Mouse (Mus musculus) forebrain, embryonic 13.5 days (tissue): ENCODE data around the gene Pex5l. TPM values are rescaled to one million over a fixed set of nuclear protein-coding genes. Genes with fewer than 3 reads are reported as not detected.

Experiments
- ATAC-seq: fragments of 200-750 bp; cut with Nextera tagmentation; 2 replicates; pipeline ENCODE4 v1.8.0; 2017
- H3K27ac ChIP-seq: fragments of 300-500 bp; sonication (generic); 2 replicates; pipeline ENCODE4 v1.5.1; 2015; ENCODE audit warnings: inconsistent platforms, mild to moderate bottlenecking, moderate library complexity
- H3K27me3 ChIP-seq: fragments of 300-500 bp; sonication (generic); 2 replicates; pipeline ENCODE4 v1.6.1; 2015; ENCODE audit warnings: mild to moderate bottlenecking, inconsistent platforms
- H3K36me3 ChIP-seq: fragments of 300-500 bp; sonication (generic); 2 replicates; pipeline ENCODE4 v1.6.1; 2015; ENCODE audit warnings: mild to moderate bottlenecking, inconsistent platforms; ENCODE audit not compliant: poor library complexity, severe bottlenecking
- H3K4me1 ChIP-seq: fragments of 300-500 bp; sonication (generic); 2 replicates; pipeline ENCODE4 v1.6.1; 2015; ENCODE audit warnings: inconsistent platforms
- H3K4me2 ChIP-seq: fragments of 300-500 bp; sonication (generic); 2 replicates; pipeline ENCODE4 v1.6.1; 2015; ENCODE audit warnings: inconsistent platforms, mild to moderate bottlenecking, moderate library complexity
- H3K4me3 ChIP-seq: fragments of 300-500 bp; sonication (generic); 2 replicates; pipeline ENCODE4 v1.5.1; 2015; ENCODE audit warnings: mild to moderate bottlenecking, inconsistent platforms
- H3K9ac ChIP-seq: fragments of 300-500 bp; sonication (generic); 2 replicates; pipeline ENCODE4 v1.6.1; 2015; ENCODE audit warnings: mild to moderate bottlenecking, inconsistent platforms
- H3K9me3 ChIP-seq: fragments of 300-500 bp; sonication (generic); replicated peaks from 2 replicates; pipeline ENCODE4 v1.6.1; 2016; ENCODE audit warnings: inconsistent platforms
- WGBS: fragments of 180-500 bp; shearing (Covaris S2); methylation state at CpG from one replicate; pipeline ENCODE4 v1.1.7; 2015; 5-methylcytosine and 5-hydroxymethylcytosine counted together
- polyA plus RNA-seq: library from polyadenylated mRNA; unstranded; fragments of >200 nt; fragmentation: Nextera tagmentation; extraction: Ambion mirVana; gene quantifications from 2 replicates; pipeline ENCODE4 v1.2.1, GENCODE M21; 2015

Gene Pex5l
- polyA plus RNA-seq, 1 experiment from 2014 or later = 0.99 TPM

DNA sequence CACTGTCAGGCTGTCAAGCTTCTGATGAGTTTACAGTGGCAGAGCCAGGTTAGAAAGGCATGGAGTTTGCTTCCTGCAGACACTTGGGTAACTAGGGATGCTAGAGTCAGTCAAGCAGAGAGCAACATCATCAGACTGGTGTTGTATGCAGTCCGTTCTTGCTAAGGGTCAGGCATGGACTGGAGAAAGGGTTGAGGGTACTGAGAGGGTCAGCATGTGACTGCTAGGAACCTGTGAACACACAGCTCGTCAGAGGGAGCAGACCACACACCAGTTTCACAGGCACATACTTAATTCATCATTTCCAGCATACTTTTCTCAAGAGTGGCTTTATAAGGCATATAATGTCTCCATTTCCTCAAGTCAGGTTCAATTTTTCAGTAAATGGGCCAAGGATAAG, 53.6 kb downstream of the Pex5l start:
- Histone ChIP-seq H3K27ac (no peak overlapping the region), H3K4me3 (peak overlapping the region; percentile 22), H3K27me3 (no peaks in the 10 kb centered on the region), H3K36me3 (no peaks in the 10 kb centered on the region), H3K9ac (no peak overlapping the region), H3K4me1 (peaks cover 14% of the 10 kb centered on the region), H3K4me2 (peak overlapping the region; percentile 59), H3K9me3 (no peaks in the 10 kb centered on the region)
- 31% methylated on average over 2 of the region's 2 CpGs for WGBS
- peak; percentile 61; the same call in 1 of the 2 replicates for ATAC-seq

DNA sequence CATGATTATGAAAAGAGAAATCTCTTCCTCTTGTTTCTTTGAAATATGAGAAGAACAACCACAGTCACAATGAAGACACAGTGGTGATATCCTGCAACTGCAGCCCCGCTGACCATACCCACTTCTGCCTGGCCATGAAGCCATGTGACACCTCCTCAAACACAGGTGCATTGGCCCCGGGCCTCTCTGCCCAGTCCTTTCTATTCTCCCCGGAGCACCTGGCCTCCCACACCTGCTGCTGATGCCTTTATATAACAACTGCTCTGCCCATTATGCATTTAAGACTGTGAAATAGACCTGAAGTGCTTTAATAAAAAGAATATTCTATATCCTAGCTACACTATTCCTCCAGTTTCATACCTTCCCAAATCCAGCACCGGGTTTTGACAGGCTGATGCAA, 54.8 kb downstream of the Pex5l start:
- H3K9me3 ChIP-seq = no peaks in the 10 kb centered on the region
- H3K4me3 ChIP-seq = no peak overlapping the region
- H3K4me1 ChIP-seq = peaks cover 14% of the 10 kb centered on the region
- H3K9ac ChIP-seq = no peak overlapping the region
- no peaks in the 10 kb centered on the region for H3K27me3 ChIP-seq
- no peak for ATAC-seq
- 87% methylated on average over 4 of the region's 4 CpGs for whole genome bisulfite sequencing
- H3K27ac ChIP-seq = no peak overlapping the region
- H3K36me3 ChIP-seq = no peaks in the 10 kb centered on the region
- H3K4me2 ChIP-seq = no peak overlapping the region

DNA sequence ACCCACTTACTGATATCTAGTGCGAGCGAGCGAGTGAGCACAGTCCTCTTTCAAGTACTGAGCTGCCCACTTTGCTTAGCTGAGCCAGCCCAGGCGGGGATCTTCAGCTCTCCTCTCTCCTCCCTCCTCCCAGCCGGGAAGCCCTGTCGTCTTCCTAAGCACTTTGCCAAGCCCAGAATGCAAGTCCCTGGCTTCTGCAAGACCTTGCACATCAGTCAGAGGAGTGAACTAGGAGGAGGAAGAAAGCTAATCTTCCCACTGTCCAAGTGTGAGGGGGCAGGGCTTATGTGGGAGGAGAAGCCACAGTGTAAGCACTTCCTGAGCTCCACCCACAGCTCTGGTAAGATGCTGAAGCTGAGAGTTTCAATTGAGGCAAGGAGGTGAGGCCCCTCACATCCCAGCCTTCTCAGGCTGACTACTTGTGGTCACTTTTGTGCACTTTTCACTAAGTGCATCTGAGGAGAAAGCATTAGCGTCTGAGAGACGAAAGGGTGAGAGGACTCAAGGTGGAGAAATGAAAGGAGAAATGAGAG, 60.2 kb downstream of the Pex5l start:
- Histone ChIP-seq H3K36me3 (no peaks in the 10 kb centered on the region), H3K4me2 (no peak overlapping the region), H3K4me3 (no peak overlapping the region), H3K27ac (no peak overlapping the region), H3K9ac (no peak overlapping the region), H3K4me1 (no peaks in the 10 kb centered on the region), H3K27me3 (no peaks in the 10 kb centered on the region), H3K9me3 (no peaks in the 10 kb centered on the region)
- WGBS = 29% methylated on average over 8 of the region's 8 CpGs
- ATAC-seq = no peak

DNA sequence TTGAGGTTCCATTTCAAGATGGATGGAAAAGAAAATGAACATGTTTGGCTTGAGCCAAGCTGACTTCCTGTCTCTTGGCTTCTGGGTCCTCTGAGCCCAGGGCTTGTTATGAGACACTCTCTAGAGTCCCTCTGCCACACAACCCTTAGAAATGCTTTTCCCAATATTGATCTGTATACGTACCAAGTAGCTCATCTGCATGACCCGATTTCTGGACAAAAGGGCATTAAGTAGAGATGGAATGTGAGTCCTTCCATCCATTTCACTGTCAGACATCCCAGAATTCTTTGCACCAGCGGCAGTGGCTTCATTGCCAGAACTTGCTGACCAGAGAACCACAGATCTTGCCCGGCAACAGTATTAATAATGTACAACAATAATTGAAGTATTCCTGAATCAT, 61.3 kb downstream of the Pex5l start:
- Histone ChIP-seq H3K4me2 (no peak overlapping the region), H3K4me1 (no peaks in the 10 kb centered on the region), H3K36me3 (no peaks in the 10 kb centered on the region), H3K4me3 (no peak overlapping the region), H3K9me3 (no peaks in the 10 kb centered on the region), H3K27me3 (no peaks in the 10 kb centered on the region), H3K9ac (no peak overlapping the region), H3K27ac (no peak overlapping the region)
- ATAC-seq = no peak
- 88% methylated on average over 4 of the region's 4 CpGs for WGBS

DNA sequence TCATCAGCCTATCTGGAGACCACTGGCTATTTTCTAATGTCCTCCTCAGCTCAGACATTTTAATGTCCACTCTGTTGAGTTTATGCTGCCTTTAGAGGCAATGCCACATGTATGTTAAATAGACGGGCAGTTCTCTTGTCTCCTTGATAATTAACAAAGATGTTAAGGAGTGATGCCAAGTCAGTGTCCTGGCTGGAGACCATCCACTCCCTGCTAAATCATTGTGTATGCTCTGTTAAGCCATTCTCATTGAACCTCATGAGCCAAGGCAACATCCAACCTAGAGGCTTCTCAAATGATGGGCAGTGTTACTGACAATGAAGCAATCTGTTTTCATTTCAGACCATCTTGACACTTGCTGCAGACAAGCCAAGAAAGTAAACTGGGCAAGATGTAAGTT, 63.4 kb downstream of the Pex5l start:
- Histone ChIP-seq H3K9ac (no peak overlapping the region), H3K4me3 (no peak overlapping the region), H3K4me2 (no peak overlapping the region), H3K27me3 (no peaks in the 10 kb centered on the region), H3K9me3 (no peaks in the 10 kb centered on the region), H3K27ac (no peak overlapping the region), H3K4me1 (peaks cover 9% of the 10 kb centered on the region), H3K36me3 (no peaks in the 10 kb centered on the region)
- WGBS = 86% methylated on average over 1 of the region's 1 CpGs
- no peak for ATAC-seq

- H3K9ac ChIP-seq = no peak overlapping the region
- no peaks in the 10 kb centered on the region for H3K36me3 ChIP-seq
- no peak for ATAC-seq
- no peak overlapping the region for H3K27ac ChIP-seq
- peaks cover 14% of the 10 kb centered on the region for H3K4me1 ChIP-seq
- no peaks in the 10 kb centered on the region for H3K27me3 ChIP-seq
- no peak overlapping the region for H3K4me2 ChIP-seq
- no peaks in the 10 kb centered on the region for H3K9me3 ChIP-seq
- H3K4me3 ChIP-seq = no peak overlapping the region
- WGBS = 81% methylated on average over 3 of the region's 3 CpGs
Observed at GRCm38 (mm10) chr3:33079171-33079570, 63.9 kb downstream of the Pex5l start.

DNA sequence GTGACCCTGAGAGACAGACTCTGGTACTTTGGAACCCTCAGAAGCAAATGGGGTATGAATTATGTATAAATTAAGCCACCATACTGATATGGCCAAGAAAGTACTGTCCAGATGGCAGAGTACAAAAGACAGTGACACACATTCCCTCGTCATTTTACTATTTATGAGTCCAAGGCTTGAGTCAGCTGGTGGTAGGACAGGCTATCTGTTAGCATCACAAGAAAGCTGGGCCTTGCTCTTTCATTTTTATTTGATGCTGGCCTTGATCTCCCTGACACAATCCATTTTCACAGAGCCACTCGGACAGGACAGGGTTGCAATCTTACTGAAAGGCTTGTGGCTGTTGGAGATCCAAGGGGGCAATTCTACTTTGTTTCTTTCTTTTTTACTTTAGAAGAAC, 67.4 kb downstream of the Pex5l start:
- Histone ChIP-seq H3K9me3 (no peaks in the 10 kb centered on the region), H3K27ac (no peak overlapping the region), H3K4me3 (no peak overlapping the region), H3K4me1 (peaks cover 17% of the 10 kb centered on the region), H3K36me3 (no peaks in the 10 kb centered on the region), H3K9ac (no peak overlapping the region), H3K4me2 (no peak overlapping the region), H3K27me3 (no peaks in the 10 kb centered on the region)
- ATAC-seq = 0 out of 2 replicates have a peak, but pooled peaks have one; percentile 4
- WGBS = 73% methylated on average over 2 of the region's 2 CpGs

GRCm38 (mm10) chr3:33074266-33074981, 68.6 kb downstream of the Pex5l start:
- Histone ChIP-seq H3K36me3 (no peaks in the 10 kb centered on the region), H3K27me3 (no peaks in the 10 kb centered on the region), H3K9ac (no peak overlapping the region), H3K9me3 (no peaks in the 10 kb centered on the region), H3K4me1 (peaks cover 17% of the 10 kb centered on the region), H3K4me3 (no peak overlapping the region), H3K4me2 (no peak overlapping the region), H3K27ac (peak overlapping the region; percentile 35; the same call in 1 of the 2 replicates)
- 56% methylated on average over 10 of the region's 10 CpGs for WGBS
- ATAC-seq = peak; percentile 71

- no peaks in the 10 kb centered on the region for H3K36me3 ChIP-seq
- WGBS = 63% methylated on average over 1 of the region's 1 CpGs
- H3K27ac ChIP-seq = peak overlapping the region; percentile 35; the same call in 1 of the 2 replicates
- no peak for ATAC-seq
- H3K4me3 ChIP-seq = no peak overlapping the region
- no peaks in the 10 kb centered on the region for H3K9me3 ChIP-seq
- peaks cover 17% of the 10 kb centered on the region for H3K4me1 ChIP-seq
- no peak overlapping the region for H3K9ac ChIP-seq
- no peak overlapping the region for H3K4me2 ChIP-seq
- no peaks in the 10 kb centered on the region for H3K27me3 ChIP-seq
Observed at GRCm38 (mm10) chr3:33073905-33074265, 69.2 kb downstream of the Pex5l start.

DNA sequence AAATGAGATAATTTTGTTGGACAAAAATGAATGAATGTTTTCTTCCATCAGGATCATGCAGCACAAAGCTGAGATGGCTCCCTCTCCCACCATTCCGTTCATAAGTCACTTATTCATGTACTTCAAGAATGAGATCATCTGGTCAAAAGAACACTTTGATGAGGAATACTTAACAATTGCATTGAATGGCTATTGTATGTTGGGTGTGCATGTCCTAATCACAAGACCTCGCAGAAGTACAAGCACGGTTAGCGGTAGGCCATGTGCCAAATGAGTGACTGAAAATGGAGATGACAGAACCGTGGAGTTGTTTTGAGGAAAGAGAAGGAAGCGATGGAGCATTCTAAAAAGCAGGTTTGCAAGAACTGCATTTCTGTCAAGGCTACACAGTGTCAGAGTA, 72.3 kb downstream of the Pex5l start:
- Histone ChIP-seq H3K36me3 (no peaks in the 10 kb centered on the region), H3K4me3 (no peak overlapping the region), H3K9me3 (no peaks in the 10 kb centered on the region), H3K27me3 (no peaks in the 10 kb centered on the region), H3K9ac (no peak overlapping the region), H3K4me2 (no peak overlapping the region), H3K27ac (no peak overlapping the region), H3K4me1 (peaks cover 16% of the 10 kb centered on the region)
- ATAC-seq = no peak
- 72% methylated on average over 6 of the region's 6 CpGs for WGBS

DNA sequence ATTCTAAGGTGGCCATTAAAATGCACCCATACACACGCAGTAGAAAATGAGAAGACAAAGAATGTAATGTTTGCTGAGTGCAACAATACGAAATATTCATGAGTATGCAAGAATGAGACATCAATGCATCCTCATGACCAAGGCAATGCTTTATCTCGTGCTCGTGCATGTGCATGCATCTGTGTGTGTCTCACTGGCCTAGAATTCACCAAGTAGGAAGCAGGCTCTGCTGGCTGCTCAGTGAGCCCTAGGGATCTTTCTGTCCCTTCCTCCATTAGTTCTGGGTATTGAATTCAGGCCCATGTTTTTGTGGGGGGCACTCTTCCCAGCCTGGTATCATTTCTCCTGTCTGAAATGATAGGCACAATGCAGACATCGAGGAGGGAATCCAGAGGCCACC, 74.9 kb downstream of the Pex5l start:
- Histone ChIP-seq H3K9me3 (no peaks in the 10 kb centered on the region), H3K27me3 (no peaks in the 10 kb centered on the region), H3K27ac (no peak overlapping the region), H3K4me3 (no peak overlapping the region), H3K4me2 (no peak overlapping the region), H3K4me1 (peaks cover 11% of the 10 kb centered on the region), H3K9ac (no peak overlapping the region), H3K36me3 (no peaks in the 10 kb centered on the region)
- WGBS = 74% methylated on average over 5 of the region's 5 CpGs
- no peak for ATAC-seq

- Histone ChIP-seq H3K4me1 (peaks cover 38% of the 10 kb centered on the region), H3K36me3 (no peaks in the 10 kb centered on the region), H3K4me2 (peak overlapping the region; percentile 1), H3K27me3 (no peaks in the 10 kb centered on the region), H3K9ac (no peak overlapping the region), H3K27ac (no peak overlapping the region), H3K4me3 (no peak overlapping the region), H3K9me3 (no peaks in the 10 kb centered on the region)
- peak; percentile 65 for ATAC-seq
- WGBS = 3% methylated on average over 6 of the region's 6 CpGs
Observed at GRCm38 (mm10) chr3:33063590-33063989, 79.5 kb downstream of the Pex5l start.

DNA sequence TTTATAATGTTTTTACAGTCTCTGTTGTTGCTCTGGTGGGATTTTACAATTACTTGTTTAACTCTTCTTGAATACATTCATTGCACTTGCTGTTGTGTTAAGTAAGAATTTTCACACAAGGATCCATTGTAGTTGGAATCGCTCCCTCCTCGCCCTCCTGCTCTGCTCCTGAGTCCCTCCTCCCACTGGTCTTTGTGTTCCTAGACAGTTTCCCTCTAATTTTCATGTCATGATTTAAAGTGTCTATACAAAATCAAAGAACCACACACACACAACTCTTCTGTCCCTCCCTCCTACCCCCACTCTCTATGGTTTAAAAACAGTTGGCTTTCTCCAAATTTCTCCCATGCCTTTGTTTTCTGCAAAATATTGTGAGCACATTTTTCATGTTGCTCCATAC, 81.6 kb downstream of the Pex5l start:
- Histone ChIP-seq H3K9ac (no peak overlapping the region), H3K27me3 (no peaks in the 10 kb centered on the region), H3K9me3 (no peaks in the 10 kb centered on the region), H3K4me3 (no peak overlapping the region), H3K36me3 (no peaks in the 10 kb centered on the region), H3K27ac (no peak overlapping the region), H3K4me1 (peaks cover 38% of the 10 kb centered on the region), H3K4me2 (no peak overlapping the region)
- 22% methylated on average over 2 of the region's 2 CpGs for WGBS
- no peak for ATAC-seq
